Mouse (Mus musculus) hindbrain, embryonic 16.5 days (tissue): Measurements from ENCODE around the gene Paf1. TPM values are rescaled to one million over a fixed set of nuclear protein-coding genes. Genes with fewer than 3 reads are reported as not detected.

Experiments
- ATAC-seq: fragments of 200-750 bp; cut with Nextera tagmentation; 2 replicates; pipeline ENCODE4 v1.8.0; 2017; ENCODE audit warnings: moderate TSS enrichment, moderate library complexity
- H3K27ac ChIP-seq: fragments of 300-500 bp; sonication (generic); 2 replicates; pipeline ENCODE4 v1.5.1; 2014; ENCODE audit warnings: low read depth, mild to moderate bottlenecking, control low read depth, low read length, moderate library complexity
- H3K27me3 ChIP-seq: fragments of 300-500 bp; sonication (generic); replicated peaks from 2 replicates; pipeline ENCODE4 v1.6.1; 2014; ENCODE audit warnings: low read length; ENCODE audit not compliant: control insufficient read depth, insufficient read depth
- H3K36me3 ChIP-seq: fragments of 300-500 bp; sonication (generic); 2 replicates; pipeline ENCODE4 v1.6.1; 2014; ENCODE audit warnings: mild to moderate bottlenecking, low read length, moderate library complexity, mixed read lengths; ENCODE audit not compliant: control insufficient read depth, insufficient read depth
- H3K4me1 ChIP-seq: fragments of 300-500 bp; sonication (generic); 2 replicates; pipeline ENCODE4 v1.6.1; 2014; ENCODE audit warnings: low read depth, low read length; ENCODE audit not compliant: control insufficient read depth, insufficient read depth
- H3K4me2 ChIP-seq: fragments of 300-500 bp; sonication (generic); 2 replicates; pipeline ENCODE4 v1.6.1; 2014; ENCODE audit warnings: mild to moderate bottlenecking, low read length, control low read depth, moderate library complexity
- H3K4me3 ChIP-seq: fragments of 300-500 bp; sonication (generic); 2 replicates; pipeline ENCODE4 v1.5.1; 2014; ENCODE audit warnings: mild to moderate bottlenecking, low read length, control low read depth, moderate library complexity
- H3K9ac ChIP-seq: fragments of 300-500 bp; sonication (generic); 2 replicates; pipeline ENCODE4 v1.6.1; 2014; ENCODE audit warnings: low read depth, mild to moderate bottlenecking, control low read depth, low read length, moderate library complexity
- H3K9me3 ChIP-seq: fragments of 300-500 bp; sonication (generic); 2 replicates; pipeline ENCODE4 v1.6.1; 2014; ENCODE audit warnings: mild to moderate bottlenecking, low read length, moderate library complexity; ENCODE audit not compliant: control insufficient read depth
- WGBS: fragments of 180-500 bp; shearing (Covaris S2); extraction: QIAGEN DNeasy Blood & Tissue Kit; methylation state at CpG from one replicate; pipeline ENCODE4 v1.1.7; 2014; 5-methylcytosine and 5-hydroxymethylcytosine counted together
- polyA plus RNA-seq: library from polyadenylated mRNA; unstranded; fragments of >200 nt; fragmentation: Nextera tagmentation; extraction: Ambion mirVana; gene quantifications from 2 replicates; pipeline ENCODE4 v1.2.1, GENCODE M21; 2015

Gene Paf1
- polyA plus RNA-seq: 89.9 and 102 TPM in 2 replicates

GRCm38 (mm10) chr7:28392429-28393271, at the start of gene Paf1, which contains the start of gene Med29:
Gene Paf1 (plus strand): TSS chr7:28392951.
Gene Med29 (minus strand): TSS chr7:28392708.
- no peaks in the 10 kb centered on the region for H3K27me3 ChIP-seq
- H3K36me3 ChIP-seq: peaks cover 41% of the 10 kb centered on the region
- peaks cover 13% of the 10 kb centered on the region for H3K4me1 ChIP-seq
- H3K27ac ChIP-seq: peak within 1 kb of the TSS; percentile 80
- ATAC-seq: peak; percentile 98
- H3K9ac ChIP-seq: peak within 1 kb of the TSS; percentile 89
- no peaks in the 10 kb centered on the region for H3K9me3 ChIP-seq
- peak within 1 kb of the TSS; percentile 91 for H3K4me2 ChIP-seq
- peak within 1 kb of the TSS; percentile 97 for H3K4me3 ChIP-seq
- WGBS: under 1% methylated on average over 58 of the region's 58 CpGs

- no peak overlapping the region for H3K4me3 ChIP-seq
- no peaks in the 10 kb centered on the region for H3K36me3 ChIP-seq
- no peak overlapping the region for H3K9ac ChIP-seq
- H3K27me3 ChIP-seq: no peaks in the 10 kb centered on the region
- no peaks in the 10 kb centered on the region for H3K4me1 ChIP-seq
- 4% methylated on average over 4 of the region's 4 CpGs for WGBS
- no peak overlapping the region for H3K27ac ChIP-seq
- no peak for ATAC-seq
- no peaks in the 10 kb centered on the region for H3K9me3 ChIP-seq
- no peak overlapping the region for H3K4me2 ChIP-seq
These were observed 48.1 kb upstream of the Paf1 start for GRCm38 (mm10) chr7:28344637-28345036.

- Histone ChIP-seq H3K4me2 (no peak overlapping the region), H3K4me1 (peaks cover 12% of the 10 kb centered on the region), H3K36me3 (peaks cover 2% of the 10 kb centered on the region; the same call in 1 of the 2 replicates), H3K4me3 (no peak overlapping the region), H3K9ac (no peak overlapping the region), H3K27me3 (no peaks in the 10 kb centered on the region), H3K27ac (no peak overlapping the region), H3K9me3 (no peaks in the 10 kb centered on the region)
- no peak for ATAC-seq
- 76% methylated on average over 3 of the region's 3 CpGs for WGBS
These were observed 45.0 kb upstream of the Paf1 start for GRCm38 (mm10) chr7:28347746-28348145.

- ATAC-seq: no peak
These were observed 44.1 kb upstream of the Paf1 start for GRCm38 (mm10) chr7:28348601-28349000.

GRCm38 (mm10) chr7:28350155-28350883, 42.4 kb upstream of the Paf1 start, which contains the start of gene Rps16:
Gene Rps16 (plus strand): TSS chr7:28350652.
- peak; percentile 96 for ATAC-seq
- H3K27me3 ChIP-seq: no peaks in the 10 kb centered on the region
- peaks cover 12% of the 10 kb centered on the region for H3K4me1 ChIP-seq
- peak within 1 kb of the TSS; percentile 70 for H3K4me3 ChIP-seq
- WGBS: 1% methylated on average over 46 of the region's 50 CpGs
- peak within 1 kb of the TSS; percentile 93 for H3K9ac ChIP-seq
- H3K27ac ChIP-seq: peak within 1 kb of the TSS; percentile 84
- H3K9me3 ChIP-seq: no peaks in the 10 kb centered on the region
- H3K36me3 ChIP-seq: peaks cover 22% of the 10 kb centered on the region
- peak within 1 kb of the TSS; percentile 74 for H3K4me2 ChIP-seq

More at GRCm38 (mm10) chr7:28348601-28349000, 44.1 kb upstream of the Paf1 start:
- Histone ChIP-seq H3K27me3 (no peaks in the 10 kb centered on the region), H3K36me3 (peaks cover 11% of the 10 kb centered on the region), H3K9ac (no peak overlapping the region), H3K4me3 (no peak overlapping the region), H3K9me3 (no peaks in the 10 kb centered on the region), H3K4me1 (peaks cover 12% of the 10 kb centered on the region), H3K27ac (no peak overlapping the region), H3K4me2 (no peak overlapping the region)
- 84% methylated on average over 7 of the region's 7 CpGs for WGBS

- Histone ChIP-seq H3K9ac (peak overlapping the region; percentile 93; the same call in 1 of the 2 replicates), H3K27me3 (no peaks in the 10 kb centered on the region), H3K4me3 (peak overlapping the region; percentile 70), H3K9me3 (no peaks in the 10 kb centered on the region), H3K36me3 (peaks cover 22% of the 10 kb centered on the region), H3K4me2 (peak overlapping the region; percentile 74), H3K27ac (no peak overlapping the region), H3K4me1 (peaks cover 12% of the 10 kb centered on the region)
- 52% methylated on average over 4 of the region's 4 CpGs for WGBS
- ATAC-seq: no peak
These were observed 41.0 kb upstream of the Paf1 start for GRCm38 (mm10) chr7:28351676-28352191.

GRCm38 (mm10) chr7:28353267-28353666, 39.5 kb upstream of the Paf1 start:
- WGBS: 89% methylated on average over 2 of the region's 2 CpGs
- ATAC-seq: no peak
- no peaks in the 10 kb centered on the region for H3K27me3 ChIP-seq

GRCm38 (mm10) chr7:28354113-28354581, 38.6 kb upstream of the Paf1 start:
- Histone ChIP-seq H3K36me3 (peaks cover 22% of the 10 kb centered on the region), H3K27ac (no peak overlapping the region), H3K4me1 (peaks cover 17% of the 10 kb centered on the region), H3K4me3 (no peak overlapping the region), H3K27me3 (no peaks in the 10 kb centered on the region), H3K9me3 (no peaks in the 10 kb centered on the region), H3K9ac (no peak overlapping the region), H3K4me2 (no peak overlapping the region)
- WGBS: 92% methylated on average over 3 of the region's 3 CpGs
- ATAC-seq: no peak

More at GRCm38 (mm10) chr7:28353267-28353666, 39.5 kb upstream of the Paf1 start:
- no peak overlapping the region for H3K4me2 ChIP-seq
- no peaks in the 10 kb centered on the region for H3K9me3 ChIP-seq
- H3K27ac ChIP-seq: no peak overlapping the region
- H3K36me3 ChIP-seq: peaks cover 22% of the 10 kb centered on the region
- H3K4me3 ChIP-seq: no peak overlapping the region
- peaks cover 17% of the 10 kb centered on the region for H3K4me1 ChIP-seq
- H3K9ac ChIP-seq: no peak overlapping the region
